Mouse (Mus musculus) CH12.LX (cell line): ENCODE measurements around the gene Meox1. TPM values are rescaled to one million over a fixed set of nuclear protein-coding genes. Genes with fewer than 3 reads are reported as not detected.

Experiments
- DNase-seq: peaks from one replicate; pipeline ENCODE4 v3.0.0-alpha.2; 2013; ENCODE audit errors: extremely low read depth
- H3K27ac ChIP-seq: 2 replicates; pipeline ENCODE4 v1.5.1; 2012; ENCODE audit warnings: low read depth, mild to moderate bottlenecking, control low read depth, moderate library complexity; ENCODE audit not compliant: insufficient read depth
- H3K27me3 ChIP-seq: replicated peaks from 2 replicates; pipeline ENCODE3; 2012; ENCODE audit warnings: inconsistent platforms
- H3K36me3 ChIP-seq, 2 experiments: replicated peaks in 1 of 2; 2 replicates each; pipeline versions ENCODE3 to v1.6.1; 2012; ENCODE audit warnings: inconsistent platforms in 1 of 2, low read length in 1 of 2, mild to moderate bottlenecking in 1 of 2, mixed read lengths in 1 of 2, moderate library complexity in 1 of 2; ENCODE audit not compliant: control insufficient read depth in 1 of 2, insufficient read depth in 1 of 2
- H3K4me1 ChIP-seq, 2 experiments: 2 replicates each; pipeline ENCODE4 v1.6.1; 2012; ENCODE audit warnings: inconsistent platforms in 1 of 2, moderate library complexity in 1 of 2; ENCODE audit not compliant: insufficient read depth in 2 of 2, control insufficient read depth in 1 of 2
- H3K4me2 ChIP-seq: 2 replicates; pipeline ENCODE4 v1.6.1; 2012; ENCODE audit warnings: low read depth, mild to moderate bottlenecking, control low read depth; ENCODE audit not compliant: poor library complexity, insufficient read depth, severe bottlenecking
- H3K4me3 ChIP-seq, 3 experiments: fragments of 150-350 bp in 1 of 3; sonication (generic) in 1 of 3; replicated peaks in 1 of 3; 2 replicates each; pipeline versions ENCODE3 to v1.5.1; 2011 to 2012; ENCODE audit warnings: low read depth in 2 of 3, low read length in 2 of 3, mild to moderate bottlenecking in 2 of 3, moderate library complexity in 2 of 3, control low read depth in 1 of 3, improper control_type of control experiment in 1 of 3, inconsistent platforms in 1 of 3, mixed read lengths in 1 of 3; ENCODE audit not compliant: poor library complexity in 1 of 3
- H3K79me2 ChIP-seq: replicated peaks from 2 replicates; pipeline ENCODE4 v1.6.1; 2012; ENCODE audit warnings: mild to moderate bottlenecking, moderate library complexity; ENCODE audit not compliant: control insufficient read depth, poor library complexity, insufficient read depth, severe bottlenecking; ENCODE audit errors: extremely low read depth
- H3K9ac ChIP-seq: 2 replicates; pipeline ENCODE4 v1.6.1; 2012; ENCODE audit warnings: low read depth, mild to moderate bottlenecking, control low read depth, moderate library complexity; ENCODE audit not compliant: insufficient read depth
- H3K9me3 ChIP-seq: replicated peaks from 2 replicates; pipeline ENCODE3; 2012; ENCODE audit warnings: low read length, inconsistent platforms, mixed read lengths
- CHD1 ChIP-seq: IDR thresholded peaks from 2 replicates; pipeline ENCODE4 v1.6.1; 2012; ENCODE audit warnings: low read depth, low read length, improper control_type of control experiment, inconsistent platforms
- CHD2 ChIP-seq: IDR thresholded peaks from 2 replicates; pipeline ENCODE4 v1.6.1; 2011; ENCODE audit warnings: low read length, improper control_type of control experiment
- CTCF ChIP-seq, 2 experiments: IDR thresholded peaks in 1 of 2; conservative IDR thresholded peaks in 1 of 2; 2 replicates each; pipeline ENCODE4 v1.5.1; 2011 to 2012; ENCODE audit warnings: low read depth in 2 of 2, low read length in 2 of 2, improper control_type of control experiment in 1 of 2, inconsistent platforms in 1 of 2, mild to moderate bottlenecking in 1 of 2, moderate library complexity in 1 of 2
- E2F4 ChIP-seq: IDR thresholded peaks from 2 replicates; pipeline ENCODE4 v1.6.1; 2011; ENCODE audit warnings: low read depth, low read length, improper control_type of control experiment; ENCODE audit not compliant: insufficient replicate concordance
- ELF1 ChIP-seq: IDR thresholded peaks from 2 replicates; pipeline ENCODE4 v1.6.1; 2014; ENCODE audit warnings: low read depth, mild to moderate bottlenecking, inconsistent platforms, low read length, improper control_type of control experiment
- EP300 ChIP-seq: IDR thresholded peaks from 2 replicates; pipeline ENCODE4 v1.6.1; 2011; ENCODE audit warnings: low read length, improper control_type of control experiment
- ETS1 ChIP-seq: conservative IDR thresholded peaks from 2 replicates; pipeline ENCODE4 v1.6.1; 2012; ENCODE audit warnings: low read depth, mild to moderate bottlenecking, inconsistent platforms, low read length, improper control_type of control experiment, moderate library complexity
- GABPA ChIP-seq: IDR thresholded peaks from 2 replicates; pipeline ENCODE4 v1.6.1; 2012; ENCODE audit warnings: low read depth, low read length, improper control_type of control experiment, inconsistent platforms; ENCODE audit not compliant: insufficient replicate concordance
- HCFC1 ChIP-seq: IDR thresholded peaks from 2 replicates; pipeline ENCODE4 v1.6.1; 2012; ENCODE audit warnings: low read depth, mild to moderate bottlenecking, inconsistent platforms, low read length, improper control_type of control experiment
- IRF4 ChIP-seq: IDR thresholded peaks from 2 replicates; pipeline ENCODE4 v1.6.1; 2014; ENCODE audit warnings: low read depth, mild to moderate bottlenecking, inconsistent platforms, low read length, improper control_type of control experiment
- KAT2A ChIP-seq: IDR thresholded peaks from 2 replicates; pipeline ENCODE4 v1.6.1; 2012; ENCODE audit warnings: low read length, improper control_type of control experiment, inconsistent platforms; ENCODE audit not compliant: insufficient replicate concordance
- MAZ ChIP-seq: IDR thresholded peaks from 2 replicates; pipeline ENCODE4 v1.6.1; 2012; ENCODE audit warnings: low read depth, mild to moderate bottlenecking, inconsistent platforms, low read length, improper control_type of control experiment, moderate library complexity
- NELFE ChIP-seq: IDR thresholded peaks from 2 replicates; pipeline ENCODE4 v1.6.1; 2011; ENCODE audit warnings: low read depth, low read length, improper control_type of control experiment
- NRF1 ChIP-seq: IDR thresholded peaks from 2 replicates; pipeline ENCODE4 v1.6.1; 2014; ENCODE audit warnings: low read depth, mild to moderate bottlenecking, inconsistent platforms, low read length, improper control_type of control experiment, moderate library complexity
- POLR2A ChIP-seq: IDR thresholded peaks from 2 replicates; pipeline ENCODE4 v1.6.1; 2011; ENCODE audit warnings: low read depth, mild to moderate bottlenecking, improper control_type of control experiment, low read length
- RAD21 ChIP-seq: IDR thresholded peaks from 2 replicates; pipeline ENCODE4 v1.6.1; 2011; ENCODE audit warnings: low read depth, mild to moderate bottlenecking, low read length, improper control_type of control experiment, moderate library complexity
- SMC3 ChIP-seq: IDR thresholded peaks from 2 replicates; pipeline ENCODE4 v1.6.1; 2011; ENCODE audit warnings: low read depth, low read length, improper control_type of control experiment
- TBP ChIP-seq: conservative IDR thresholded peaks from 2 replicates; pipeline ENCODE4 v1.6.1; 2011; ENCODE audit warnings: low read depth, low read length, improper control_type of control experiment
- ZC3H11A ChIP-seq: IDR thresholded peaks from 2 replicates; pipeline ENCODE4 v1.6.1; 2012; ENCODE audit warnings: low read depth, mild to moderate bottlenecking, inconsistent platforms, low read length, improper control_type of control experiment
- ZKSCAN1 ChIP-seq: IDR thresholded peaks from 2 replicates; pipeline ENCODE4 v1.6.1; 2012; ENCODE audit warnings: low read depth, inconsistent platforms, low read length, improper control_type of control experiment, borderline replicate concordance
- ZNF384 ChIP-seq: IDR thresholded peaks from 2 replicates; pipeline ENCODE4 v1.6.1; 2012; ENCODE audit warnings: low read depth, low read length, improper control_type of control experiment, inconsistent platforms
- dilution Hi-C: fragments of 300-500 bp; cut with MboI; formaldehyde crosslinking; loops from 2 replicates; pipeline ENCODE4 v1.14.3; 2020; ENCODE audit warnings: low sequenced_read_pairs; ENCODE audit not compliant: extremely low pct_unique_long_range_greater_than_20kb, extremely low pct_ligation_motif_present
- in situ Hi-C: fragments of 300-500 bp; cut with MboI; formaldehyde crosslinking; loops from 3 replicates; pipeline ENCODE4 v1.14.3; 2019; ENCODE audit warnings: low sequenced_read_pairs, low pct_ligation_motif_present, low pct_unique_long_range_greater_than_20kb, mixed read lengths
- polyA plus RNA-seq: library from polyadenylated mRNA; unstranded; fragments of >175 nt; gene quantifications from 2 replicates; pipeline ENCODE4 v1.2.1, GENCODE M21; 2012; ENCODE audit warnings: low read depth; ENCODE audit not compliant: insufficient read length
- total RNA-seq, 2 experiments: library from RNA; depleted of rRNA; stranded (reverse); fragments of 300-350 nt in 1 of 2; fragments of >200 nt in 1 of 2; gene quantifications; 2 replicates each; pipeline ENCODE4 v1.2.3; 2012 to 2014

Gene Meox1
- total and polyA plus RNA-seq, 3 experiments: not detected

GRCm38 (mm10) chr11:101921361-101921952 lies 27.3 kb upstream of the Meox1 start:
- H3K9ac ChIP-seq: no peak overlapping the region
- in situ Hi-C loops: loop anchor here (5.0 kb wide), 1 partner anchor 46 kb away; the partner anchor contains the start of gene Sost
- peaks cover 53% of the 10 kb centered on the region for H3K27me3 ChIP-seq
- H3K27ac ChIP-seq: no peak overlapping the region
- H3K36me3 ChIP-seq: no peaks in the 10 kb centered on the region
- H3K79me2 ChIP-seq: no peaks in the 10 kb centered on the region
- H3K4me1 ChIP-seq: peaks cover 0 to 31% of the 10 kb centered on the region in 2 experiments; a peak in 2 of 4 replicates
- H3K4me2 ChIP-seq: no peak overlapping the region
- dilution Hi-C loops: no loop called here
- no peak for DNase-seq
- H3K4me3 ChIP-seq: no peak overlapping the region
- TF ChIP-seq EP300: no peak
- H3K9me3 ChIP-seq: no peaks in the 10 kb centered on the region

GRCm38 (mm10) chr11:101919660-101920059 lies 25.5 kb upstream of the Meox1 start:
- Histone ChIP-seq H3K79me2 (no peaks in the 10 kb centered on the region), H3K4me1 (peaks cover 0 to 13% of the 10 kb centered on the region in 2 experiments; a peak in 2 of 4 replicates), H3K27me3 (peaks cover 69% of the 10 kb centered on the region), H3K27ac (no peak overlapping the region), H3K9me3 (no peaks in the 10 kb centered on the region), H3K4me3 (no peak overlapping the region), H3K36me3 (no peaks in the 10 kb centered on the region), H3K9ac (no peak overlapping the region), H3K4me2 (no peak overlapping the region)
- TF ChIP-seq CHD1 (no peak), SMC3 (peak; percentile 99), CTCF (conservative IDR thresholded peaks at IDR 0.05 in 1 of 2, IDR thresholded peaks at IDR 0.05 in 1 of 2; ENCODE audit: low read depth in 2 of 2, low read length in 2 of 2) (peak; percentile 99 to 100), ZC3H11A (peak; percentile 93), RAD21 (peak; percentile 99), IRF4 (no peak)
- in situ Hi-C loops: loop anchor here (5.0 kb wide), 1 partner anchor 48 kb away; the partner anchor contains the start of gene Sost
- dilution Hi-C loops: loop anchor here (10.0 kb wide), 1 partner anchor 45 kb away; the partner anchor contains the start of gene Sost
- peak; percentile 81 for DNase-seq

- H3K4me3 ChIP-seq: no peak overlapping the region
- in situ Hi-C loops (no loop called here), dilution Hi-C loops (loop anchor here (10.0 kb wide), 1 partner anchor 46 kb away; the partner anchor contains the start of gene Sost)
- peaks cover 75% of the 10 kb centered on the region for H3K27me3 ChIP-seq
- TF ChIP-seq ELF1: no peak
- no peak for TF ChIP-seq NRF1
- no peak for TF ChIP-seq GABPA
- TF ChIP-seq MAZ: no peak
- no peak for TF ChIP-seq E2F4
- no peak for TF ChIP-seq HCFC1
- TF ChIP-seq KAT2A: no peak
- TF ChIP-seq ETS1: no peak
- TF ChIP-seq RAD21: no peak
- no peak for TF ChIP-seq POLR2A
- TF ChIP-seq IRF4: no peak
- no peak for TF ChIP-seq NELFE
- no peak for TF ChIP-seq ZKSCAN1
- TF ChIP-seq TBP: no peak
- no peak for TF ChIP-seq CHD2
- no peak for TF ChIP-seq ZC3H11A
- no peak for TF ChIP-seq ZNF384
- no peaks in the 10 kb centered on the region for H3K79me2 ChIP-seq
- no peak for DNase-seq
- peaks cover 0 to 4% of the 10 kb centered on the region in 2 experiments; a peak in 2 of 4 replicates for H3K4me1 ChIP-seq
- no peaks in the 10 kb centered on the region for H3K9me3 ChIP-seq
- no peak overlapping the region for H3K27ac ChIP-seq
- H3K4me2 ChIP-seq: no peak overlapping the region
- H3K36me3 ChIP-seq: no peaks in the 10 kb centered on the region
- H3K9ac ChIP-seq: no peak overlapping the region
Observed at GRCm38 (mm10) chr11:101918609-101919008, 24.4 kb upstream of the Meox1 start.
